Mouse (Mus musculus): ENCODE results near the gene Msantd3. TPM values are rescaled to one million over a fixed set of nuclear protein-coding genes. Genes with fewer than 3 reads are reported as not detected.

Gene Msantd3
- total and polyA plus RNA-seq, 3 experiments = not detected

DNA sequence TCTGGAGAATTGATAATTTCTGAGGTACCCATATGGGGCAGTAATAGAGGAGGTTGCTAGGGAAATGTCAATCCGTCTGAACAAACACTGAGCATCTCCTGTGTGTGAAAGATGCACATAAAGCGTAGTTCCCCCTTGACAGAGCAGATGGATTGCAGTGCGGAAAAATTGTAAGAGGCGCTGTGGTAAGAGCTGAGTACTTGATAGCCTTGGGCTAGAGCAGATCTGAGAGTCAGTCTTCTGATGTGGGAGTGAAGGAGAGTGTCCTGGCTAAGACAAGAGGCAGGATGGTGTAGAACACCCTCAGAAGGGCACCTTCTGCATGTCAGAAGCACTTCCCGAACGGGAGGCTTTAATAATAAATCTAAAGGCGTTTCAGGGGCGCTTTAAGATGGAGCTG lies 4.4 kb downstream of the Msantd3 start:
- H3K4me2 ChIP-seq (ENCODE audit: insufficient read depth, low read depth, poor library complexity, severe bottlenecking) = no peak overlapping the region
- H3K27ac ChIP-seq (ENCODE audit: insufficient read depth, low read depth) = no peak overlapping the region
- dilution Hi-C loops (cut with MboI; ENCODE audit: extremely low pct_ligation_motif_present, extremely low pct_unique_long_range_greater_than_20kb, low sequenced_read_pairs) = no loop called here
- H3K9ac ChIP-seq (ENCODE audit: insufficient read depth, low read depth) = no peak overlapping the region
- H3K4me3 ChIP-seq (replicated peaks in 1 of 3; ENCODE audit: low read depth in 2 of 3, low read length in 2 of 3, poor library complexity in 1 of 3) = no peak overlapping the region
- TF ChIP-seq POLR2AphosphoS2 (IDR thresholded peaks at IDR 0.05; ENCODE audit: low read depth, low read length) (no peak), IRF4 (IDR thresholded peaks at IDR 0.05; ENCODE audit: low read depth, low read length) (no peak), USF1 (IDR thresholded peaks at IDR 0.05; ENCODE audit: low read depth, low read length) (no peak), UBTF (IDR thresholded peaks at IDR 0.05; ENCODE audit: low read depth, low read length) (no peak), ZKSCAN1 (IDR thresholded peaks at IDR 0.05; ENCODE audit: borderline replicate concordance, low read depth, low read length) (no peak), CHD1 (IDR thresholded peaks at IDR 0.05; ENCODE audit: low read depth, low read length) (no peak), USF2 (conservative IDR thresholded peaks at IDR 0.05; ENCODE audit: low read depth, low read length) (no peak), E2F4 (IDR thresholded peaks at IDR 0.05; ENCODE audit: insufficient replicate concordance, low read depth, low read length) (no peak), EP300 (IDR thresholded peaks at IDR 0.05; ENCODE audit: low read length) (no peak), MAZ (IDR thresholded peaks at IDR 0.05; ENCODE audit: low read depth, low read length) (no peak), MAFK (IDR thresholded peaks at IDR 0.05; ENCODE audit: insufficient replicate concordance, low read length) (no peak), CTCF (conservative IDR thresholded peaks at IDR 0.05 in 1 of 2, IDR thresholded peaks at IDR 0.05 in 1 of 2; ENCODE audit: low read depth in 2 of 2, low read length in 2 of 2) (no peak), ETS1 (conservative IDR thresholded peaks at IDR 0.05; ENCODE audit: low read depth, low read length) (no peak), RCOR1 (conservative IDR thresholded peaks at IDR 0.05; ENCODE audit: low read depth, low read length) (no peak)
- no peak for DNase-seq (ENCODE audit: extremely low read depth)
- H3K9me3 ChIP-seq (replicated peaks; ENCODE audit: low read length) = peaks cover 3% of the 10 kb centered on the region
- H3K4me1 ChIP-seq (ENCODE audit: control insufficient read depth in 1 of 2, insufficient read depth in 2 of 2) = no peaks in the 10 kb centered on the region
- H3K79me2 ChIP-seq (replicated peaks; ENCODE audit: control insufficient read depth, extremely low read depth, insufficient read depth, poor library complexity, severe bottlenecking) = no peaks in the 10 kb centered on the region
- in situ Hi-C loops (cut with MboI; ENCODE audit: low pct_ligation_motif_present, low pct_unique_long_range_greater_than_20kb, low sequenced_read_pairs) = no loop called here
- H3K36me3 ChIP-seq (replicated peaks in 1 of 2; ENCODE audit: control insufficient read depth in 1 of 2, insufficient read depth in 1 of 2, low read length in 1 of 2) = no peaks in the 10 kb centered on the region
- H3K27me3 ChIP-seq (replicated peaks) = no peaks in the 10 kb centered on the region

DNA sequence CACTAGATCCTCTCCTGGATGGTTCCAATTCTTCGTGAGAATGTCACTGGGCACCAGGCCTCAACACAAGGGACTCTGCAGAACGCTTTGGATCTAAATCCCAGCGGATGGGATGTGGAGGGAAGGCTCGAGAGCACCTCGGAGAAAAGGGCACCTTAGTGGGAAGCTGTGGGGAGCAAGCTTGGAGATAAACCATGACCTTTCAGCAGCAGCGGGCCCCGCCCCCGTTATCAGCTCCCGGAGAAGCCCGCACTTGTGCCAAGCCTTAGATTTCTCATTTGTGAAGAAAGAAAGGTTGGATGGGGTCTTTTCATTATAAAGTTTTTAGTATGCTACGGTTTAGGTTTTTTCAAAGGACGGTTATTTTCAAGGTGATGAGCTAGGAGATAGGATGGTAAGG lies 6.2 kb downstream of the Msantd3 start:
- in situ Hi-C loops (cut with MboI; ENCODE audit: low pct_ligation_motif_present, low pct_unique_long_range_greater_than_20kb, low sequenced_read_pairs) (no loop called here), dilution Hi-C loops (cut with MboI; ENCODE audit: extremely low pct_ligation_motif_present, extremely low pct_unique_long_range_greater_than_20kb, low sequenced_read_pairs) (no loop called here)
- no peaks in the 10 kb centered on the region for H3K9me3 ChIP-seq (replicated peaks; ENCODE audit: low read length)

More for the DNA sequence above, 6.2 kb downstream of the Msantd3 start:
- TF ChIP-seq ZMIZ1 (IDR thresholded peaks at IDR 0.05; ENCODE audit: low read depth, low read length) (no peak), CHD2 (IDR thresholded peaks at IDR 0.05; ENCODE audit: low read length) (no peak)
- no peaks in the 10 kb centered on the region for H3K36me3 ChIP-seq (replicated peaks in 1 of 2; ENCODE audit: control insufficient read depth in 1 of 2, insufficient read depth in 1 of 2, low read length in 1 of 2)
- H3K4me1 ChIP-seq (ENCODE audit: control insufficient read depth in 1 of 2, insufficient read depth in 2 of 2) = no peaks in the 10 kb centered on the region
- no peaks in the 10 kb centered on the region for H3K79me2 ChIP-seq (replicated peaks; ENCODE audit: control insufficient read depth, extremely low read depth, insufficient read depth, poor library complexity, severe bottlenecking)
- no peak for DNase-seq (ENCODE audit: extremely low read depth)
- no peak overlapping the region for H3K4me2 ChIP-seq (ENCODE audit: insufficient read depth, low read depth, poor library complexity, severe bottlenecking)
- no peak overlapping the region for H3K27ac ChIP-seq (ENCODE audit: insufficient read depth, low read depth)
- H3K9ac ChIP-seq (ENCODE audit: insufficient read depth, low read depth) = no peak overlapping the region
- no peaks in the 10 kb centered on the region for H3K27me3 ChIP-seq (replicated peaks)
- no peak overlapping the region for H3K4me3 ChIP-seq (replicated peaks in 1 of 3; ENCODE audit: low read depth in 2 of 3, low read length in 2 of 3, poor library complexity in 1 of 3)

Data from CH12.LX (cell line).